Mouse (Mus musculus) lung, postnatal 14 days (tissue): Measurements from ENCODE around the gene Ccdc73.
"Not testable (repeated sequence)": the region's sequence is repeated elsewhere in the genome, so short reads cannot be mapped to it uniquely, and the experiment has no call there.

ENCODE experiments used
- DNase-seq: peaks from one replicate; pipeline ENCODE4 v3.0.0; 2021

Gene Ccdc73

GRCm38 (mm10) chr2:104878794-104879193 is 11.2 kb downstream of the Ccdc73 start:
- DNase-seq = no peak

- DNase-seq = no peak
These were observed 18.5 kb downstream of the Ccdc73 start for GRCm38 (mm10) chr2:104886109-104886508.

GRCm38 (mm10) chr2:104887331-104887730 is 19.7 kb downstream of the Ccdc73 start:
- DNase-seq = not testable (repeated sequence)

GRCm38 (mm10) chr2:104887882-104888566 is 20.4 kb downstream of the Ccdc73 start:
- peak; percentile 82 for DNase-seq

- no peak for DNase-seq
These were observed 32.4 kb downstream of the Ccdc73 start for GRCm38 (mm10) chr2:104899975-104900374.

- DNase-seq = no peak
These were observed 48.1 kb downstream of the Ccdc73 start for GRCm38 (mm10) chr2:104915709-104916108.

GRCm38 (mm10) chr2:104964492-104964891 is 96.9 kb downstream of the Ccdc73 start:
- no peak for DNase-seq

GRCm38 (mm10) chr2:104981712-104982111 is 114.1 kb downstream of the Ccdc73 start:
- no peak for DNase-seq

- DNase-seq = no peak
These were observed 118.2 kb downstream of the Ccdc73 start for GRCm38 (mm10) chr2:104985796-104986195.

- no peak for DNase-seq
These were observed 121.4 kb downstream of the Ccdc73 start for GRCm38 (mm10) chr2:104988974-104989373.

- DNase-seq = no peak
These were observed 126.8 kb downstream of the Ccdc73 start for GRCm38 (mm10) chr2:104994436-104994835.

GRCm38 (mm10) chr2:104996201-104996600 is 128.6 kb downstream of the Ccdc73 start:
- no peak for DNase-seq

GRCm38 (mm10) chr2:105007236-105007635 is 139.6 kb downstream of the Ccdc73 start:
- DNase-seq = no peak

GRCm38 (mm10) chr2:105016192-105016966 is 148.8 kb downstream of the Ccdc73 start:
- DNase-seq = no peak

GRCm38 (mm10) chr2:105016967-105017287 is 149.3 kb downstream of the Ccdc73 start, which contains the start of gene Eif3m:
TSS of gene Eif3m (minus strand) at chr2:105017080.
- DNase-seq = peak; percentile 95

- no peak for DNase-seq
These were observed 150.2 kb downstream of the Ccdc73 start for GRCm38 (mm10) chr2:105017802-105018201.

GRCm38 (mm10) chr2:105019457-105019856 is 151.9 kb downstream of the Ccdc73 start:
- no peak for DNase-seq

- DNase-seq = no peak
These were observed 153.7 kb downstream of the Ccdc73 start for GRCm38 (mm10) chr2:105021256-105021655.

- DNase-seq = no peak
These were observed 154.2 kb downstream of the Ccdc73 start for GRCm38 (mm10) chr2:105021836-105022235.

GRCm38 (mm10) chr2:105023031-105023615 is 155.5 kb downstream of the Ccdc73 start:
- DNase-seq = no peak

GRCm38 (mm10) chr2:105023815-105024214 is 156.2 kb downstream of the Ccdc73 start:
- DNase-seq = no peak

GRCm38 (mm10) chr2:105025610-105026009 is 158.0 kb downstream of the Ccdc73 start:
- not testable (repeated sequence) for DNase-seq

GRCm38 (mm10) chr2:105026950-105027695 is 159.5 kb downstream of the Ccdc73 start:
- DNase-seq = no peak
